Comparison of ENCODE assay signal across 1 mouse cellular context in the genomic region with DNA sequence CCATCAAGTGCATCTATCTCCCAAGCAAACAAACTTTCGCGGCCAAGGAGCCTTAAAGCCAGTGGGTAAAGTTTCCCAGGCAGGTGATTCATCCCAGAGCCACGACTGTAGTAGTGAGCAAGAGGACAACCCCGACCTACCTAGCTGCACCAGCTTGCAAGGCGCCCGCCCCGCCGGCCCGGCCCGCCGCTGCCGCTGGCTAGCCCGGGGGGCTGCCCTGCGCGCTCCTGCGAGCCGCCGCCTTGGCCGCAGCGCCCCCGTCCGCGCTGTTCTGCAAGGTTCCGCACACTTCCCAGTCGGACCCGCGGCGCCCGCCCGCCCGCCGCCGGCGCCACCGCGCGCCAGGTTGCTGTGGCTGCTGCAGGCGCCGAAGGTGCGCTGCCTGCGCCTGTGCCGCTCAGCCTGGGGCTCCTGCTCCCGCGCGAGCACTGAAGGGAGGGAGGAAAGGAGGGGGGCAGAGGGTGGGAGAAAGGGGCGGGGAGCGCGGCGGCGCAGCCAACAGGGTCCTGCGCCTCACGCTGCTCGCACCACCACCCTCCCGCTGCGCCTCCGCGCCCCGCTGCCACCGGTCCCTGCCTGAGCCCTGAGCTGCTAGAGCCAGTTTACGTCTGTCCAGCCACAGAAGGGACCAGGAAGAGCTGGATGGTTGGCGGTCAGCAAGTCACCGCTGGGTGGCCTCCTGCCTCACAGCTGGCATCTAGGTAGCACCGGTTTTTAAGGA.
TF ChIP-seq lines count a peak whose summit lies in the region.

No protein-coding gene starts in this region.

TF ChIP-seq in MEL, 35 proteins besides CTCF, POLR2A, EP300 and RAD21 (continued from another document):
- no peak for TF ChIP-seq TAL1 (IDR thresholded peaks at IDR 0.05; ENCODE audit: low read length)
- no peak for TF ChIP-seq TBP (IDR thresholded peaks at IDR 0.05; ENCODE audit: low read depth, low read length)
- 0 out of 2 replicates have a peak, but pooled peaks have one; percentile 42 for TF ChIP-seq SIN3A (IDR thresholded peaks at IDR 0.05; ENCODE audit: low read length)
- no peak for TF ChIP-seq MAFK (IDR thresholded peaks at IDR 0.05; ENCODE audit: borderline replicate concordance, low read depth, low read length)
- TF ChIP-seq GABPA (IDR thresholded peaks at IDR 0.05; ENCODE audit: low read depth, low read length): no peak
- no peak for TF ChIP-seq UBTF (IDR thresholded peaks at IDR 0.05; ENCODE audit: borderline replicate concordance, insufficient read depth, low read depth, low read length)
